Comparison of ENCODE assay signal across 22 mouse cellular contexts in the genomic region with DNA sequence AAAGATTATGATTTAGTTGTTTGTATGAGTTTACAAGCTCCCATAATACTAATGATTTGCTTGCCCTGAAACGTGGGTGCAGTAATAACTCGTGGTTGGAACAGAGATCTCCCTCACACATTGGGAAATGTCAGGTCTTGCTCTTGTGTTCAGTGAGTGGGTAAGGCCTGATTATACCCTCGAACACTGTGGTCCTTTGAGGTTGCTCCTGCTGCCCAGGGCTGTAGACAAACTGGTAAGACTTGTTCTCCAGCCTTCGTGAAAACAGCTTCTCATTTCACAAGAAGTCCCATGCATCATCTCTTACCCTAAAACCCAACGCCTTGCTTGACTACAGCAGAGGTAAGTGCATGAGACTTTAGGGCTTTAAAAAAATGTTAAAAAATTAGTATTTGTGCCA.
DNase-seq lines count a peak whose midpoint lies in the region; ATAC-seq and TF ChIP-seq lines count a peak whose summit lies in the region.
"Had no signal": no experiment of that assay in that cellular context is flagged by ENCODE, and none has a peak within 500 bp of the region (broad histone marks: within the 10 kb centered on the region; RNA-seq: fewer than 3 reads in every experiment).

No protein-coding gene starts in this region.

- no peak for ATAC-seq in lung, embryonic 14.5 days (ENCODE audit: insufficient read depth)
- ATAC-seq in embryonic facial prominence, embryonic 15.5 days (ENCODE audit: insufficient number of reproducible peaks, low FRiP score, low TSS enrichment, low read depth), result no peak
- no peak for ATAC-seq in forebrain, embryonic 13.5 days
- ATAC-seq: forebrain, embryonic 15.5 days; forebrain, postnatal 0 days had no signal

- H3K9ac ChIP-seq in lung, embryonic 14.5 days, result no peak overlapping the region
- H3K9ac ChIP-seq in embryonic facial prominence, embryonic 15.5 days, result no peak overlapping the region
- H3K9ac ChIP-seq in forebrain, embryonic 13.5 days, result no peak overlapping the region
- H3K9ac ChIP-seq: embryonic facial prominence, embryonic 12.5 days; forebrain, embryonic 12.5 days; forebrain, embryonic 15.5 days; forebrain, postnatal 0 days had no signal

- 0 out of 2 replicates have a peak, but pooled peaks cover 2% of the 10 kb centered on the region for H3K4me1 ChIP-seq in lung, embryonic 14.5 days (ENCODE audit: insufficient read depth)
- H3K4me1 ChIP-seq in embryonic facial prominence, embryonic 15.5 days, result peaks cover 5% of the 10 kb centered on the region; the same call in 1 of the 2 replicates
- no peaks in the 10 kb centered on the region for H3K4me1 ChIP-seq in forebrain, embryonic 13.5 days
- H3K4me1 ChIP-seq: embryonic facial prominence, embryonic 12.5 days; forebrain, embryonic 12.5 days; forebrain, embryonic 15.5 days had no signal

- 50% methylated on average over 5 of the region's 5 CpGs for WGBS in lung, embryonic 14.5 days
- 49% methylated on average over 5 of the region's 5 CpGs for WGBS in embryonic facial prominence, embryonic 15.5 days
- WGBS in forebrain, embryonic 13.5 days, result 86% methylated on average over 5 of the region's 5 CpGs

- no peaks in the 10 kb centered on the region for H3K27me3 ChIP-seq in lung, embryonic 14.5 days (ENCODE audit: insufficient read depth, low read length)
- no peaks in the 10 kb centered on the region for H3K27me3 ChIP-seq in embryonic facial prominence, embryonic 15.5 days
- no peaks in the 10 kb centered on the region for H3K27me3 ChIP-seq in forebrain, embryonic 13.5 days
- H3K27me3 ChIP-seq: embryonic facial prominence, embryonic 12.5 days; forebrain, embryonic 12.5 days; forebrain, embryonic 15.5 days had no signal

- no peak overlapping the region for H3K4me2 ChIP-seq in lung, embryonic 14.5 days
- no peak overlapping the region for H3K4me2 ChIP-seq in embryonic facial prominence, embryonic 15.5 days (replicated peaks)
- no peak overlapping the region for H3K4me2 ChIP-seq in forebrain, embryonic 13.5 days
- H3K4me2 ChIP-seq: embryonic facial prominence, embryonic 12.5 days; forebrain, embryonic 12.5 days; forebrain, embryonic 15.5 days had no signal

- DNase-seq in lung, embryonic 14.5 days, result peak; percentile 11
- DNase-seq in lung, postnatal 36 days, result no peak
- peak; percentile 96 for DNase-seq in fat pad, adult 2 months (ENCODE audit: extremely low read depth, low read depth, low spot score)
- peak; percentile 93 for DNase-seq in gonadal fat pad, adult 2 months (ENCODE audit: low read depth)
- DNase-seq in layer of hippocampus, postnatal 36 days, result no peak
- DNase-seq: adrenal gland, adult 2 months; adrenal gland, postnatal 10 days; adrenal gland, postnatal 25 days; cerebellum, adult 11 months; cerebellum, adult 18-20 months; cerebellum, adult 8-10 months; cerebellum, adult 9-11 months; cerebellum, postnatal 14 days; cerebellum, postnatal 36 days; embryo, embryonic 11 days; forebrain, postnatal 0 days had no signal

- H3K4me3 ChIP-seq in lung, embryonic 14.5 days (ENCODE audit: low read depth, low read length), result no peak overlapping the region
- no peak overlapping the region for H3K4me3 ChIP-seq in embryonic facial prominence, embryonic 15.5 days (replicated peaks)
- H3K4me3 ChIP-seq in forebrain, embryonic 13.5 days, result no peak overlapping the region
- H3K4me3 ChIP-seq: embryonic facial prominence, embryonic 12.5 days; forebrain, embryonic 10.5 days; forebrain, embryonic 12.5 days; forebrain, embryonic 15.5 days had no signal

- no peaks in the 10 kb centered on the region for H3K9me3 ChIP-seq in lung, embryonic 14.5 days (ENCODE audit: low read depth, low read length)
- H3K9me3 ChIP-seq in embryonic facial prominence, embryonic 15.5 days (replicated peaks), result no peaks in the 10 kb centered on the region
- no peaks in the 10 kb centered on the region for H3K9me3 ChIP-seq in forebrain, embryonic 13.5 days (replicated peaks)
- H3K9me3 ChIP-seq: embryonic facial prominence, embryonic 12.5 days; forebrain, embryonic 10.5 days; forebrain, embryonic 12.5 days; forebrain, embryonic 15.5 days had no signal

- no peaks in the 10 kb centered on the region for H3K36me3 ChIP-seq in lung, embryonic 14.5 days (ENCODE audit: insufficient read depth)
- H3K36me3 ChIP-seq in embryonic facial prominence, embryonic 15.5 days, result no peaks in the 10 kb centered on the region
- H3K36me3 ChIP-seq in forebrain, embryonic 13.5 days (ENCODE audit: poor library complexity, severe bottlenecking), result no peaks in the 10 kb centered on the region
- H3K36me3 ChIP-seq: embryonic facial prominence, embryonic 12.5 days; forebrain, embryonic 10.5 days; forebrain, embryonic 12.5 days; forebrain, embryonic 15.5 days had no signal

- H3K27ac ChIP-seq in lung, embryonic 14.5 days (ENCODE audit: low read depth), result no peak overlapping the region
- H3K27ac ChIP-seq in embryonic facial prominence, embryonic 15.5 days (replicated peaks), result peak overlapping the region; percentile 28; the same call in 1 of the 2 replicates
- H3K27ac ChIP-seq in forebrain, embryonic 13.5 days, result no peak overlapping the region
- H3K27ac ChIP-seq: embryonic facial prominence, embryonic 12.5 days; forebrain, embryonic 10.5 days; forebrain, embryonic 12.5 days; forebrain, embryonic 15.5 days had no signal

- no peak for TF ChIP-seq CTCF in lung, embryonic 14.5 days (IDR thresholded peaks at IDR 0.05; ENCODE audit: low read depth)

Comparison
In these comparisons a context has a peak if more than half of its experiments do, and no peak if none do; other contexts are left out.
1. DNase-seq: peak in lung, embryonic 14.5 days (single experiment), fat pad, adult 2 months (single experiment) and gonadal fat pad, adult 2 months (single experiment); none in lung, postnatal 36 days (single experiment) and layer of hippocampus, postnatal 36 days (0 of 2).